Mouse (Mus musculus): Measurements from ENCODE around the gene Terb2. TPM values are rescaled to one million over a fixed set of nuclear protein-coding genes. Genes with fewer than 3 reads are reported as not detected.

The Terb2 gene
- polyA plus RNA-seq, 2 experiments = not detected

DNA sequence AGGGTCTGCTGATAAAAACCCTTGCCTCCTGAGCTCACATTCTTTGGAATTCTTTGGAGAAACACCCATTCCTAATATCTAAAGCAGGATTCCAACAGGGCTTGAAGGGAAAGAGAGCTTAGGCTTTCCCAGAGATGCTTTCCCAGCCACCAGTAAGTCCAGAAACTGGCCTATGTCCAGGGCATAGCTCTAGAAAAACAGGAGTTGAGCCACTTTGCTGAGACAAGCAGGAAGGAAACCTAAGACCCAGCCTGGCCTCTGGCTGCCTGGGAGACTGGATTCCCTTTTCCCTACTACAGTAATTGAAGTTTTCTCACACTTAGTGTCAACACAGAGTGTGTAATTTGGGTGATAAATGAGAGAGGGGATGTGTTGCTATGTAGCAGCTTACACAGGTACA lies 50.2 kb downstream of the Terb2 start:
- no peak overlapping the region for H3K4me2 ChIP-seq (replicated peaks; ENCODE audit: low read depth, low read length, severe bottlenecking)
- H3K4me3 ChIP-seq (replicated peaks; ENCODE audit: low read length) = no peak overlapping the region
- no peak overlapping the region for H3K9ac ChIP-seq (ENCODE audit: low read depth, low read length, severe bottlenecking)
- no peaks in the 10 kb centered on the region for H3K36me3 ChIP-seq (ENCODE audit: control insufficient read depth, insufficient read depth, low read length)
- H3K9me3 ChIP-seq (ENCODE audit: control insufficient read depth, low read length) = no peaks in the 10 kb centered on the region
- TF ChIP-seq POLR2A (IDR thresholded peaks at IDR 0.05; ENCODE audit: borderline replicate concordance, extremely low read depth, insufficient read depth, insufficient read length) = no peak
- H3K4me1 ChIP-seq (ENCODE audit: control insufficient read depth, insufficient read depth, low read length) = no peaks in the 10 kb centered on the region; the same call in 1 of the 2 replicates
- H3K27ac ChIP-seq (replicated peaks; ENCODE audit: low read depth, low read length) = no peak overlapping the region
- ATAC-seq (ENCODE audit: low FRiP score, low read depth) (no peak), DNase-seq (ENCODE audit: low spot score) (no peak)
- H3K27me3 ChIP-seq (ENCODE audit: control insufficient read depth, insufficient read depth, low read length) = no peaks in the 10 kb centered on the region

DNA sequence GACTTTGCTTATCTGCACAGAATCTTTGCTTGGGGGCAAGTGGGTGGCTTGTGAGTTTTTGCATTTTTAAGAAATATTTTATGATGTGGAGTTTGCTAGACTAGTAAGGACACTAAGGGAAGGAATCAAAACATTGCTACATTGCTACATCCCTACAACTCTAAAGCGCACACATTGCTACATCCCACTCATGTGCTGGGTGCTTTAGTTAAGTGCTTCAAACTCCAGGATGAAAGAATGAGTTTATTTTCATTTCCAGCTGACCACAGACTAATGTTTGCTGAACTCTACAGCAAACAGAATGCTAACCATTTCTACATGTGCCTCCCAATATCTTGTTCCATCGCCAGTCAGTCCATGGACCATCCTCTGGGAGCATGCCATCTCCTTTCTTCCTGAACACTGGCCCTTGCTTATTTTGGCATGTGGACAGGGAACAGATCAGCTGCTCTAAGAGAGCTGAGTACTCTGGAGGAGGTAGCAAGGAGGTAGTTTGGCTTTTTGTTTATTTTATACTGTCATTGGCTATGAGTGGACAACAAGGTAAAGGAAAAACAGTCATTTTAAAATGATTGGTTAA lies 51.9 kb downstream of the Terb2 start:
- no peaks in the 10 kb centered on the region for H3K9me3 ChIP-seq (ENCODE audit: control insufficient read depth, low read length)
- no peak overlapping the region for H3K9ac ChIP-seq (ENCODE audit: low read depth, low read length, severe bottlenecking)
- no peaks in the 10 kb centered on the region for H3K36me3 ChIP-seq (ENCODE audit: control insufficient read depth, insufficient read depth, low read length)
- no peak overlapping the region for H3K27ac ChIP-seq (replicated peaks; ENCODE audit: low read depth, low read length)
- WGBS = 95% methylated on average over 2 of the region's 2 CpGs
- no peak for DNase-seq (ENCODE audit: low spot score)
- H3K4me3 ChIP-seq (replicated peaks; ENCODE audit: low read length) = no peak overlapping the region
- no peak overlapping the region for H3K4me2 ChIP-seq (replicated peaks; ENCODE audit: low read depth, low read length, severe bottlenecking)
- ATAC-seq (ENCODE audit: low FRiP score, low read depth) = no peak
- no peak for TF ChIP-seq POLR2A (IDR thresholded peaks at IDR 0.05; ENCODE audit: borderline replicate concordance, extremely low read depth, insufficient read depth, insufficient read length)
- H3K4me1 ChIP-seq (ENCODE audit: control insufficient read depth, insufficient read depth, low read length) = no peaks in the 10 kb centered on the region; the same call in 1 of the 2 replicates
- no peaks in the 10 kb centered on the region for H3K27me3 ChIP-seq (ENCODE audit: control insufficient read depth, insufficient read depth, low read length)

DNA sequence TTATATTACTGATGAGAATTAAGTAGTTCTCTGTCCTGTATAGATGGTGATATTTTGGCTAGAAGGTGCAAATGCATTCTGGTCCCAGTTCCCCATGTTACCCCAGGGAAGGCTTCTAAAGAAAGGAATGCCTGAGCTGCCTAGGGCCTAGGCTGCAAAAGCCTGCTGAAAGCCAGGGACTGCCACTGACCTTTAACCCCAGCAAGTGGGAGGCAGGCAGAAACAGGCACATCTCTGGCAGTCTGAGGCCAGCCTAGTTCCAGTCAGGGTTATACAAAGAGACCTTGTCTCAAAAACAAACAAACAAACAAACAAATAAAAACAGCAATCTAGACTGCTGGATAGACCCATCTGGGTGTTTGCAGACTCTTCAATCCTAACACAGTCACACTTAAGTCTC lies 54.7 kb downstream of the Terb2 start:
- Histone ChIP-seq H3K27me3 (ENCODE audit: control insufficient read depth, insufficient read depth, low read length) (no peaks in the 10 kb centered on the region), H3K9ac (ENCODE audit: low read depth, low read length, severe bottlenecking) (no peak overlapping the region), H3K4me3 (replicated peaks; ENCODE audit: low read length) (no peak overlapping the region), H3K36me3 (ENCODE audit: control insufficient read depth, insufficient read depth, low read length) (no peaks in the 10 kb centered on the region), H3K27ac (replicated peaks; ENCODE audit: low read depth, low read length) (no peak overlapping the region), H3K4me1 (ENCODE audit: control insufficient read depth, insufficient read depth, low read length) (no peaks in the 10 kb centered on the region), H3K4me2 (replicated peaks; ENCODE audit: low read depth, low read length, severe bottlenecking) (no peak overlapping the region), H3K9me3 (ENCODE audit: control insufficient read depth, low read length) (no peaks in the 10 kb centered on the region)
- ATAC-seq (ENCODE audit: low FRiP score, low read depth) (no peak), DNase-seq (ENCODE audit: low spot score) (no peak)
- no peak for TF ChIP-seq POLR2A (IDR thresholded peaks at IDR 0.05; ENCODE audit: borderline replicate concordance, extremely low read depth, insufficient read depth, insufficient read length)

DNA sequence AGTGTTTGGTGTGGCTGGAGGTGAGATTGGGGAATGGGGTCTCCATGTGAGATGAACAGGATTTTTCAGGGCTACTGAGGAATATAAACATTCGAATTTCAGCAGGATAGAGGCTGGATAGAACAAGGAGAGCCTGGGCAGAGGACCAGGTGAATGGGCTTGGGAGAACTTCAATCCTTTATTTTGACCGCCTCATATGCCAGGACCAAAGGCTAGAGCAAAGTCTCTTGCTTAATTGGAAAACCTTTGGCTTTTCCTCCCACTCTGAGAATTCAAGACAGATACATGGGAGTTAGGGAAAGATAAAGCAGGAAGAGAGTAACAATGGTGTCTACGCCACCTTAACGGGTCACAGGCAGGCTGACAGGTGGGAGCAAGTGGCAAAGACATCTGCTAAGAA lies 55.2 kb downstream of the Terb2 start:
- no peak for DNase-seq (ENCODE audit: low spot score)
- no peak overlapping the region for H3K9ac ChIP-seq (ENCODE audit: low read depth, low read length, severe bottlenecking)
- no peaks in the 10 kb centered on the region for H3K27me3 ChIP-seq (ENCODE audit: control insufficient read depth, insufficient read depth, low read length)
- no peaks in the 10 kb centered on the region for H3K36me3 ChIP-seq (ENCODE audit: control insufficient read depth, insufficient read depth, low read length)
- ATAC-seq (ENCODE audit: low FRiP score, low read depth) = no peak
- TF ChIP-seq POLR2A (IDR thresholded peaks at IDR 0.05; ENCODE audit: borderline replicate concordance, extremely low read depth, insufficient read depth, insufficient read length) = no peak
- H3K4me1 ChIP-seq (ENCODE audit: control insufficient read depth, insufficient read depth, low read length) = no peaks in the 10 kb centered on the region
- no peaks in the 10 kb centered on the region for H3K9me3 ChIP-seq (ENCODE audit: control insufficient read depth, low read length)
- H3K27ac ChIP-seq (replicated peaks; ENCODE audit: low read depth, low read length) = no peak overlapping the region
- no peak overlapping the region for H3K4me3 ChIP-seq (replicated peaks; ENCODE audit: low read length)
- H3K4me2 ChIP-seq (replicated peaks; ENCODE audit: low read depth, low read length, severe bottlenecking) = no peak overlapping the region
- 83% methylated on average over 4 of the region's 4 CpGs for WGBS

DNA sequence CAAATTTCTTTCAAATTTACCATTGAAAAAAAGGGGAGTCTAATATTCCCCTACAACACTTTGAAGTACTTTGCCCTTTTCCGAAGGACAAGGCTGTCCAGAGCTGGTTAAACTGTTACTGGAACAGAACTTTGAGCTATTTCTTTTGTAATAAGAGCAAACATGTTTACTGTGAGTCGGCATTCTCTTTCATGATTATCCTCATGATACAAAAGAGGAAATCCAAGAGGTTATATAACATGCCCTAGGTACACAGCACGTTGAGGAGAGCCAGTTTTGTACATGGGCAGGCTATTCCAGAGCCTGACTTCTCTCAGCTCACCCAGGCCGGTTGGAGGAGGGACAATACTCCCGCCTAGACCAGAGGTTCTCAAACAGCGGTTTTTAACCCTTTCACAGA lies 55.9 kb downstream of the Terb2 start:
- H3K36me3 ChIP-seq (ENCODE audit: control insufficient read depth, insufficient read depth, low read length) = no peaks in the 10 kb centered on the region

DNA sequence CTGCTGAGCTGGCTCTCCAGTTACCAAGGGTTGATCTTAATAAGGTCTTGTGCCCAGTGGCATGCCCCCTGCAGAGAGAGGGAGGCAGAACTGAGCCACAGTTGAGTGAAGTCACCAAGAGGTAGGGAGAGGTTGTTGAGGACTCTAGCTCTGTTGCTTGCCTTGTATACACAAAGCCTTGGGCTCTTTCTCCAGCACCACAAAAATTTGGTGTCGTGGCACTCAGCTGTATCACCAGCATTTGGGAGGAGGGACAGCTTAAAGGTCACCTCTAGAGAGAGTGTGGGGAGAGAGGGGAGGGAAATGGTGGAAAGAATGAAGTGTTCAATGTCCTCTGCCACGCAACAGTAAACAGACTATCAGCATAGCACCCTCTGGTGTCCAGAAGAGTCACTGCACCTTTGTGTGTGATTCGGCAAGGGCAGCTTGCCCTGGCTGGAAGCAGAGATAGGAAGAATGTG lies 57.6 kb downstream of the Terb2 start:
- no peaks in the 10 kb centered on the region for H3K4me1 ChIP-seq (ENCODE audit: control insufficient read depth, insufficient read depth, low read length)
- H3K4me3 ChIP-seq (replicated peaks; ENCODE audit: low read length) = no peak overlapping the region
- H3K36me3 ChIP-seq (ENCODE audit: control insufficient read depth, insufficient read depth, low read length) = no peaks in the 10 kb centered on the region
- H3K27ac ChIP-seq (replicated peaks; ENCODE audit: low read depth, low read length) = no peak overlapping the region
- no peaks in the 10 kb centered on the region for H3K9me3 ChIP-seq (ENCODE audit: control insufficient read depth, low read length)
- TF ChIP-seq POLR2A (IDR thresholded peaks at IDR 0.05; ENCODE audit: borderline replicate concordance, extremely low read depth, insufficient read depth, insufficient read length) = no peak
- ATAC-seq (ENCODE audit: low FRiP score, low read depth) (peak; percentile 80), DNase-seq (ENCODE audit: low spot score) (peak; percentile 77)
- H3K9ac ChIP-seq (ENCODE audit: low read depth, low read length, severe bottlenecking) = no peak overlapping the region
- 9% methylated on average over 3 of the region's 3 CpGs for WGBS
- H3K4me2 ChIP-seq (replicated peaks; ENCODE audit: low read depth, low read length, severe bottlenecking) = no peak overlapping the region
- no peaks in the 10 kb centered on the region for H3K27me3 ChIP-seq (ENCODE audit: control insufficient read depth, insufficient read depth, low read length)

More for the DNA sequence above, 55.9 kb downstream of the Terb2 start:
- 62% methylated on average over 6 of the region's 6 CpGs for WGBS
- Histone ChIP-seq H3K9ac (ENCODE audit: low read depth, low read length, severe bottlenecking) (no peak overlapping the region), H3K9me3 (ENCODE audit: control insufficient read depth, low read length) (no peaks in the 10 kb centered on the region), H3K27ac (replicated peaks; ENCODE audit: low read depth, low read length) (no peak overlapping the region), H3K27me3 (ENCODE audit: control insufficient read depth, insufficient read depth, low read length) (no peaks in the 10 kb centered on the region), H3K4me3 (replicated peaks; ENCODE audit: low read length) (no peak overlapping the region), H3K4me1 (ENCODE audit: control insufficient read depth, insufficient read depth, low read length) (no peaks in the 10 kb centered on the region), H3K4me2 (replicated peaks; ENCODE audit: low read depth, low read length, severe bottlenecking) (no peak overlapping the region)
- TF ChIP-seq POLR2A (IDR thresholded peaks at IDR 0.05; ENCODE audit: borderline replicate concordance, extremely low read depth, insufficient read depth, insufficient read length) = no peak
- ATAC-seq (ENCODE audit: low FRiP score, low read depth) (no peak), DNase-seq (ENCODE audit: low spot score) (no peak)

Measured in limb, embryonic 14.5 days (tissue).